Mouse (Mus musculus): ENCODE measurements around the gene Fbxo21.

The Fbxo21 gene

GRCm38 (mm10) chr5:118048928-118049327, 72.4 kb downstream of the Fbxo21 start:
- DNase-seq, result no peak

- no peak for DNase-seq
Measured at GRCm38 (mm10) chr5:118050743-118051142, 74.2 kb downstream of the Fbxo21 start.

- DNase-seq, result no peak
Measured at GRCm38 (mm10) chr5:118051981-118052662, 75.6 kb downstream of the Fbxo21 start.

GRCm38 (mm10) chr5:118053205-118053604, 76.7 kb downstream of the Fbxo21 start:
- DNase-seq, result no peak

- DNase-seq, result no peak
Measured at GRCm38 (mm10) chr5:118057508-118058111, 81.1 kb downstream of the Fbxo21 start.

GRCm38 (mm10) chr5:118058858-118059257, 82.3 kb downstream of the Fbxo21 start:
- DNase-seq, result no peak

GRCm38 (mm10) chr5:118059646-118060045, 83.1 kb downstream of the Fbxo21 start:
- no peak for DNase-seq

Data from B cell, adult 2 months (primary cell).